Mouse (Mus musculus) spleen, adult 2 months (tissue): ENCODE measurements around the gene Hoxb5.

Experiments used
- CTCF ChIP-seq: fragments of 200-500 bp; IDR thresholded peaks from 2 replicates; pipeline ENCODE4 v1.5.1; 2011; ENCODE audit warnings: mild to moderate bottlenecking, inconsistent platforms; ENCODE audit not compliant: insufficient read depth, insufficient read length, insufficient replicate concordance; ENCODE audit errors: extremely low read depth
- POLR2A ChIP-seq: fragments of 200-500 bp; IDR thresholded peaks from 2 replicates; pipeline ENCODE4 v1.6.1; 2011; ENCODE audit warnings: low read depth, low read length, inconsistent platforms

DNA sequence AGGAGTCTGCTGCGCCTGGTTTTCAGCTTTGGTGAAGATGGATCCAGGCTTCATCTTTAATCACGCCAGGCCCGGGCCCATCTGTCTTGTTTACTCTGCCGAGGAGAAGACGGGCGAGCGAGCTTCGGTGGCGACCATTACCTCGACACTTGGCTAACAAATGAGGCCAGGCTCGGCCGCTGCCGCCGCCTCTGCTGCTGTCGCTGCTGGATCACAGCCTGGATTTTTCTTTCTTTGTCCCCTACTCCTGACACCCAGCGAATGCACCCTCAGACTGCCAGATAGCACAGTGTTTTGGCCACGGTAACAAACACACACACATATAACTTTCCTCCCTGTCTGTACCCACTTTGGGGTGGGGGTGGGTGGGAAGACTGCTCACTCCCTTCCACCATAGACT, 17.6 kb downstream of the Hoxb5 start:
- TF ChIP-seq CTCF = no peak
- TF ChIP-seq POLR2A = no peak
